In the genomic region with DNA sequence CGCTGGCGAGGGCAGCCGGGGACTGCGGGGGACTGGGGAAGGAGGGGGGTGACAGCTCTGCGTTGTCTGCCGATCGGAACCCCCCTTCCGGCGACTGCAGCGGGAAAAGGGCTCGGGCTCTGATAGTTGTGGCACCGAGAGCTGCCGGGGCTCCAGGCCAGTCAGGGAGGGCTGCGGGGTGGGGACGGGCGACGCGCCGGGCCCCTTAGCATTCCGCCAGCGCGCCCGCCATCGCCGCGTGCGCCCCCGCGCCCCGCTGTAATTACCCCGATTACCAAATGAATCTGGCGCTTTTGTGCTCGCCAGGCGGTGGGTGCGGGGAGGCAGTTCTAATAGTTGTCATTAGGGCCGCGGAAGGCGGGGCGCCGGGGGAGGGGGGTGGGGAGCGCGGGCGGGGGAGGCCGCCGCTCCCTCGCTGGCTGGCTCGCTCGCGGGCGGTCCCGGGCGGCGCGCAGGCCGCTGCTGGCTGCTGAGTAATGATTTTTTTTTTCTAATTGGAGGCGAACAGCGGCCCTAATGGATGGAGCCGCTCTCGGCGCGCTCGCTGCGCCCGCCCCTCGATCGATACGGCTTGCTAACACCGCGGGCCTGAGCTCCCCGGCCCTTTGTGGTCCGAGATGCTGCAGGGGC, we compare ENCODE assay signal across 8 mouse cellular contexts.
DNase-seq lines count a peak whose midpoint lies in the region; ATAC-seq lines count a peak whose summit lies in the region.

No protein-coding gene starts in this region.

- peak; percentile 41 to 58 for DNase-seq in cerebellum, postnatal 10 days
- no peak for DNase-seq in cerebellum, adult 11 months
- peak; percentile 18 for DNase-seq in R1 (ENCODE audit: low read depth, low spot score)
- peak; percentile 87 for DNase-seq in forebrain, embryonic 14.5 days (ENCODE audit: low spot score)
- peak; percentile 66 for DNase-seq in intestine, embryonic 14.5 days (ENCODE audit: low spot score)
- peak; percentile 8 for DNase-seq in thymus, postnatal 25 days

- WGBS in forebrain, embryonic 14.5 days, result 10% methylated on average over 68 of the region's 71 CpGs
- 6% methylated on average over 51 of the region's 71 CpGs for WGBS in intestine, embryonic 14.5 days
- WGBS in limb, embryonic 12.5 days, result 2% methylated on average over 40 of the region's 71 CpGs
- WGBS in midbrain, embryonic 15.5 days, result 6% methylated on average over 57 of the region's 71 CpGs

- H3K9me3 ChIP-seq in forebrain, embryonic 14.5 days (replicated peaks; ENCODE audit: control insufficient read depth, low read length), result no peaks in the 10 kb centered on the region
- no peaks in the 10 kb centered on the region for H3K9me3 ChIP-seq in intestine, embryonic 14.5 days (ENCODE audit: control insufficient read depth, low read length)
- no peaks in the 10 kb centered on the region for H3K9me3 ChIP-seq in limb, embryonic 12.5 days
- no peaks in the 10 kb centered on the region for H3K9me3 ChIP-seq in midbrain, embryonic 15.5 days

- peak overlapping the region; percentile 63 for H3K9ac ChIP-seq in forebrain, embryonic 14.5 days (ENCODE audit: low read length)
- peak overlapping the region; percentile 58 for H3K9ac ChIP-seq in intestine, embryonic 14.5 days (ENCODE audit: low read length)
- peak overlapping the region; percentile 52 for H3K9ac ChIP-seq in limb, embryonic 12.5 days (replicated peaks)
- H3K9ac ChIP-seq in midbrain, embryonic 15.5 days, result peak overlapping the region; percentile 50

- H3K4me3 ChIP-seq in forebrain, embryonic 14.5 days (ENCODE audit: low read depth, low read length), result peak overlapping the region; percentile 31
- H3K4me3 ChIP-seq in intestine, embryonic 14.5 days (ENCODE audit: low read depth, low read length), result peak overlapping the region; percentile 38
- peak overlapping the region; percentile 40 for H3K4me3 ChIP-seq in limb, embryonic 12.5 days (replicated peaks)
- peak overlapping the region; percentile 41 for H3K4me3 ChIP-seq in midbrain, embryonic 15.5 days

- H3K4me2 ChIP-seq in forebrain, embryonic 14.5 days (ENCODE audit: low read length), result peak overlapping the region; percentile 58
- peak overlapping the region; percentile 62 for H3K4me2 ChIP-seq in intestine, embryonic 14.5 days (ENCODE audit: low read length)
- peak overlapping the region; percentile 61 for H3K4me2 ChIP-seq in limb, embryonic 12.5 days
- peak overlapping the region; percentile 64 for H3K4me2 ChIP-seq in midbrain, embryonic 15.5 days

- H3K27me3 ChIP-seq in forebrain, embryonic 14.5 days (replicated peaks; ENCODE audit: control insufficient read depth, insufficient read depth, low read length), result 0 out of 2 replicates have a peak, but pooled peaks cover 10% of the 10 kb centered on the region
- H3K27me3 ChIP-seq in intestine, embryonic 14.5 days (replicated peaks; ENCODE audit: control insufficient read depth, insufficient read depth, low read length), result peaks cover 30% of the 10 kb centered on the region
- peaks cover 96% of the 10 kb centered on the region for H3K27me3 ChIP-seq in limb, embryonic 12.5 days
- peaks cover 16% of the 10 kb centered on the region; the same call in 1 of the 2 replicates for H3K27me3 ChIP-seq in midbrain, embryonic 15.5 days (replicated peaks)

- H3K36me3 ChIP-seq in forebrain, embryonic 14.5 days (ENCODE audit: control insufficient read depth, insufficient read depth, low read length), result no peaks in the 10 kb centered on the region
- no peaks in the 10 kb centered on the region for H3K36me3 ChIP-seq in intestine, embryonic 14.5 days (ENCODE audit: control insufficient read depth, insufficient read depth, low read length)
- no peaks in the 10 kb centered on the region for H3K36me3 ChIP-seq in limb, embryonic 12.5 days
- H3K36me3 ChIP-seq in midbrain, embryonic 15.5 days (replicated peaks), result no peaks in the 10 kb centered on the region

- peak overlapping the region; percentile 81 for H3K27ac ChIP-seq in forebrain, embryonic 14.5 days (ENCODE audit: low read depth, low read length)
- peak overlapping the region; percentile 43 for H3K27ac ChIP-seq in intestine, embryonic 14.5 days (ENCODE audit: low read depth)
- H3K27ac ChIP-seq in limb, embryonic 12.5 days, result peak overlapping the region; percentile 87
- H3K27ac ChIP-seq in midbrain, embryonic 15.5 days, result peak overlapping the region; percentile 82

- H3K4me1 ChIP-seq in forebrain, embryonic 14.5 days (ENCODE audit: control insufficient read depth, insufficient read depth, low read length), result peaks cover 8% of the 10 kb centered on the region; the same call in 1 of the 2 replicates
- no peaks in the 10 kb centered on the region for H3K4me1 ChIP-seq in intestine, embryonic 14.5 days (replicated peaks; ENCODE audit: control insufficient read depth, insufficient read depth, low read length)
- H3K4me1 ChIP-seq in limb, embryonic 12.5 days (replicated peaks), result peaks cover 35% of the 10 kb centered on the region
- H3K4me1 ChIP-seq in midbrain, embryonic 15.5 days, result peaks cover 14% of the 10 kb centered on the region

- peak; percentile 89 for ATAC-seq in forebrain, embryonic 14.5 days
- peak; percentile 75; the same call in 1 of the 2 replicates for ATAC-seq in intestine, embryonic 14.5 days (replicated peaks; ENCODE audit: low FRiP score, low TSS enrichment, low read depth)
- peak; percentile 64; the same call in 1 of the 2 replicates for ATAC-seq in limb, embryonic 12.5 days (ENCODE audit: insufficient number of reproducible peaks, insufficient read depth, low FRiP score, low TSS enrichment, low read depth)
- ATAC-seq in midbrain, embryonic 15.5 days (replicated peaks), result peak; percentile 69
